Mouse (Mus musculus): ENCODE measurements around the gene Selenon.

- TF ChIP-seq CTCF (IDR thresholded peaks at IDR 0.05; ENCODE audit: insufficient read depth, low read depth, low read length) (no peak), POLR2A (IDR thresholded peaks at IDR 0.05; ENCODE audit: insufficient read depth, low read depth, low read length) (no peak)
These were observed 39.2 kb downstream of the Selenon start for GRCm38 (mm10) chr4:134512798-134513197.

Measured in olfactory bulb, adult 2 months (tissue).